ENCODE assay signal across 8 mouse cellular contexts in the genomic region with DNA sequence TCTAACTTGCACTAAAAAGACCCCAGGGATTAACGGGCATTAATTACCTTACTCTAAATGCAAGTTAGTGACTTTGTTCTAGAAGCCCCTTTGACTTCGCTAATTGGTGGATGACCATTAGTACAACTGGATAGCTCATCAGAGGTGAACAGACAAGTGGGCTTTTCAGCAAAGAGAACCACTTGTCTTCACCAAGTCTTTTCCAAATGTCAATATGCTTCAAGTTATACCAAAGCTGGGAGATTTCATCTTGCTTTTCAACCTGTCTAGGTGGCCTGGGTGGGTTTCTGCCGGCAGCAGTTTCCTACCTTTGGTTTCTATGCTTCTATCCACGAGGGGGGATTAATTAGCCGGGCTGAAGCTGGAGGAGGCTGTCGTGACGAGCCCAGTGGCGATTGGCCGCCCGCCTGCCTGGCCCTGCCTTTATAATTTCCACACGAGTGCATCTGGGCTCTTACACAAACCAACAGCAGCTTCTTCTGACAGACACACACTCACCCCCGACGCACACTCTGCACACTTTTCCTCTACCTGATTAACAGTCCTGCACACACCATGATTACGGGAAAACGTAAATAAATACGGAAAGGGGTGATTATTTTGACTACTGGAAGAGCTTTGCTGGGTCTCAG. TPM values are rescaled to one million over a fixed set of nuclear protein-coding genes. Genes with fewer than 3 reads are reported as not detected.
DNase-seq lines count a peak whose midpoint lies in the region; ATAC-seq and TF ChIP-seq lines count a peak whose summit lies in the region.

Gene Mab21l1 (plus strand): TSS at position 455 of the 632 bp plus-strand sequence.

- peak; percentile 46 to 71 for DNase-seq in adrenal gland, adult (ENCODE audit: inconsistent age in 2 of 2, low spot score in 1 of 2)
- no peak for DNase-seq in adrenal gland, adult 8-10 months
- DNase-seq in hindbrain, embryonic 14.5 days (ENCODE audit: low spot score): peak; percentile 77
- DNase-seq in liver, embryonic 14.5 days (ENCODE audit: low read depth in 3 of 3, low spot score in 3 of 3): no peak
- DNase-seq in lung, postnatal 36 days: no peak

- H3K36me3 ChIP-seq in forebrain, embryonic 15.5 days: no peaks in the 10 kb centered on the region
- no peaks in the 10 kb centered on the region for H3K36me3 ChIP-seq in hindbrain, embryonic 14.5 days (replicated peaks; ENCODE audit: control insufficient read depth, insufficient read depth)
- H3K36me3 ChIP-seq in liver, embryonic 14.5 days (replicated peaks; ENCODE audit: control insufficient read depth, insufficient read depth, low read depth): no peaks in the 10 kb centered on the region
- H3K36me3 ChIP-seq in stomach, embryonic 16.5 days (ENCODE audit: control insufficient read depth, insufficient read depth, low read length): no peaks in the 10 kb centered on the region

- no peak for TF ChIP-seq CTCF in liver, embryonic 14.5 days (IDR thresholded peaks at IDR 0.05; ENCODE audit: low read depth)

- H3K9ac ChIP-seq in forebrain, embryonic 15.5 days (replicated peaks): no peak within 1 kb of the TSS
- H3K9ac ChIP-seq in hindbrain, embryonic 14.5 days: peak within 1 kb of the TSS; percentile 96
- no peak within 1 kb of the TSS for H3K9ac ChIP-seq in liver, embryonic 14.5 days (replicated peaks)
- peak within 1 kb of the TSS; percentile 32; the same call in 1 of the 2 replicates for H3K9ac ChIP-seq in stomach, embryonic 16.5 days (ENCODE audit: low read length)

- no peak within 1 kb of the TSS for H3K27ac ChIP-seq in forebrain, embryonic 15.5 days (replicated peaks)
- H3K27ac ChIP-seq in hindbrain, embryonic 14.5 days: peak within 1 kb of the TSS; percentile 99
- no peak within 1 kb of the TSS for H3K27ac ChIP-seq in liver, embryonic 14.5 days
- H3K27ac ChIP-seq in stomach, embryonic 16.5 days (ENCODE audit: low read length): no peak within 1 kb of the TSS

- peaks cover 37% of the 10 kb centered on the region for H3K4me1 ChIP-seq in forebrain, embryonic 15.5 days
- peaks cover 42% of the 10 kb centered on the region for H3K4me1 ChIP-seq in hindbrain, embryonic 14.5 days (replicated peaks; ENCODE audit: control insufficient read depth, insufficient read depth, low read length)
- no peaks in the 10 kb centered on the region for H3K4me1 ChIP-seq in liver, embryonic 14.5 days (replicated peaks; ENCODE audit: control insufficient read depth in 2 of 2, insufficient read depth in 2 of 2, low read length in 1 of 2)
- peaks cover 9% of the 10 kb centered on the region for H3K4me1 ChIP-seq in stomach, embryonic 16.5 days (ENCODE audit: control insufficient read depth, insufficient read depth, low read length)

- WGBS in forebrain, embryonic 15.5 days: 4% methylated on average over 16 of the region's 16 CpGs
- WGBS in hindbrain, embryonic 14.5 days: 3% methylated on average over 16 of the region's 16 CpGs
- WGBS in liver, embryonic 14.5 days (ENCODE audit: insufficient replicate concordance): 2% methylated on average over 16 of the region's 16 CpGs
- WGBS in stomach, embryonic 16.5 days: 29% methylated on average over 16 of the region's 16 CpGs

- no peaks in the 10 kb centered on the region for H3K9me3 ChIP-seq in forebrain, embryonic 15.5 days
- no peaks in the 10 kb centered on the region for H3K9me3 ChIP-seq in hindbrain, embryonic 14.5 days (ENCODE audit: control insufficient read depth, low read length)
- H3K9me3 ChIP-seq in liver, embryonic 14.5 days (ENCODE audit: control insufficient read depth, low read length): no peaks in the 10 kb centered on the region
- H3K9me3 ChIP-seq in stomach, embryonic 16.5 days (replicated peaks; ENCODE audit: control insufficient read depth, low read length): no peaks in the 10 kb centered on the region

- TF ChIP-seq EP300 in liver, embryonic 14.5 days (IDR thresholded peaks at IDR 0.05; ENCODE audit: low read depth): no peak

- H3K4me3 ChIP-seq in forebrain, embryonic 15.5 days: peak within 1 kb of the TSS; percentile 22
- peak within 1 kb of the TSS; percentile 51 for H3K4me3 ChIP-seq in hindbrain, embryonic 14.5 days (replicated peaks; ENCODE audit: low read length)
- peak within 1 kb of the TSS; percentile 16 to 17 for H3K4me3 ChIP-seq in liver, embryonic 14.5 days (ENCODE audit: insufficient read depth in 1 of 2, low read depth in 2 of 2, low read length in 2 of 2)
- H3K4me3 ChIP-seq in stomach, embryonic 16.5 days (replicated peaks; ENCODE audit: low read length): peak within 1 kb of the TSS; percentile 29

- ATAC-seq in cerebellum, adult (ENCODE audit: insufficient number of reproducible peaks, low FRiP score, low TSS enrichment): peak; percentile 77
- 0 out of 2 replicates have a peak, but pooled peaks have one; percentile 47 for ATAC-seq in forebrain, embryonic 15.5 days (replicated peaks)
- peak; percentile 82 for ATAC-seq in hindbrain, embryonic 14.5 days (ENCODE audit: low FRiP score)
- ATAC-seq in liver, embryonic 14.5 days (ENCODE audit: insufficient read depth): no peak
- no peak for ATAC-seq in stomach, embryonic 16.5 days (ENCODE audit: insufficient read depth, low FRiP score)

- peaks cover 64% of the 10 kb centered on the region for H3K27me3 ChIP-seq in forebrain, embryonic 15.5 days
- peaks cover 17% of the 10 kb centered on the region for H3K27me3 ChIP-seq in hindbrain, embryonic 14.5 days (ENCODE audit: control insufficient read depth, insufficient read depth, low read length)
- peaks cover 73% of the 10 kb centered on the region for H3K27me3 ChIP-seq in liver, embryonic 14.5 days (ENCODE audit: control insufficient read depth, insufficient read depth, low read length)
- peaks cover 59% of the 10 kb centered on the region for H3K27me3 ChIP-seq in stomach, embryonic 16.5 days (ENCODE audit: control insufficient read depth, insufficient read depth, low read length)

- H3K4me2 ChIP-seq in forebrain, embryonic 15.5 days (replicated peaks): peak within 1 kb of the TSS; percentile 30
- H3K4me2 ChIP-seq in hindbrain, embryonic 14.5 days (replicated peaks): peak within 1 kb of the TSS; percentile 80
- peak within 1 kb of the TSS; percentile 37 for H3K4me2 ChIP-seq in liver, embryonic 14.5 days (ENCODE audit: low read depth)
- peak within 1 kb of the TSS; percentile 16 for H3K4me2 ChIP-seq in stomach, embryonic 16.5 days (ENCODE audit: low read depth, low read length)

RNA-seq across cellular contexts. Expression of gene Mab21l1, which starts in this region (rescaled TPM):
- total RNA-seq in adrenal gland, adult 8-10 months (2022): 1 to 10 TPM; 2.0 to 4.0 (median 3.4) TPM
- polyA plus RNA-seq in forebrain, embryonic 15.5 days (2015; fragmentation: Nextera tagmentation; extraction: Ambion mirVana): 16.8 and 17.8 TPM in 2 replicates
- polyA plus RNA-seq in hindbrain, embryonic 14.5 days (2014; fragmentation: Nextera tagmentation; extraction: Ambion mirVana): 131 and 149 TPM in 2 replicates
- 0.02 and 0.09 TPM in 2 replicates for polyA plus RNA-seq in liver, embryonic 14.5 days (2012; rRNA removed)
- polyA plus RNA-seq in liver, embryonic 14.5 days (2014; fragmentation: Nextera tagmentation; extraction: Ambion mirVana): not detected in 2 replicates
- polyA plus RNA-seq in stomach, embryonic 16.5 days (2015; fragmentation: Nextera tagmentation; extraction: Ambion mirVana): 8.4 and 8.6 TPM in 2 replicates

Comparison
In these comparisons a context has a peak if more than half of its experiments do, and no peak if none do; other contexts are left out.
1. DNase-seq: peak in adrenal gland, adult (2 of 2) and hindbrain, embryonic 14.5 days (single experiment); none in adrenal gland, adult 8-10 months (single experiment), liver, embryonic 14.5 days (0 of 3) and lung, postnatal 36 days (single experiment).
2. ATAC-seq: peak in cerebellum, adult (single experiment), forebrain, embryonic 15.5 days (single experiment) and hindbrain, embryonic 14.5 days (single experiment); none in liver, embryonic 14.5 days (single experiment) and stomach, embryonic 16.5 days (single experiment).
3. H3K4me2 ChIP-seq: peak in every context shown above with its lines; median percentile 80 in hindbrain, embryonic 14.5 days; 37 in liver, embryonic 14.5 days; 30 in forebrain, embryonic 15.5 days; 16 in stomach, embryonic 16.5 days.
4. H3K9ac ChIP-seq: peak in hindbrain, embryonic 14.5 days (single experiment) and stomach, embryonic 16.5 days (single experiment); none in forebrain, embryonic 15.5 days (single experiment) and liver, embryonic 14.5 days (single experiment).
5. Peak in every context shown above with its lines, with median percentiles within 50 percentile points of each other: H3K4me3 ChIP-seq.